16 mouse cellular contexts compared by ENCODE assay signal in genomic region chr7:72343751-72344150, GRCm38 (mm10). TPM values are rescaled to one million over a fixed set of nuclear protein-coding genes. Genes with fewer than 3 reads are reported as not detected.
DNase-seq lines count a peak whose midpoint lies in the region; ATAC-seq and TF ChIP-seq lines count a peak whose summit lies in the region.
"Had no signal": no experiment of that assay in that cellular context is flagged by ENCODE, and none has a peak within 500 bp of the region (broad histone marks: within the 10 kb centered on the region; RNA-seq: fewer than 3 reads in every experiment).

No protein-coding gene starts in this region.

- WGBS in forebrain, postnatal 0 days: 75% methylated on average over 2 of the region's 2 CpGs
- 78% methylated on average over 2 of the region's 2 CpGs for WGBS in forebrain, embryonic 10.5 days
- WGBS in lung, postnatal 0 days: 67% methylated on average over 2 of the region's 2 CpGs
- WGBS in bone marrow, adult 2 months: 73% methylated on average over 2 of the region's 2 CpGs
- WGBS in hindbrain, embryonic 10.5 days: 71% methylated on average over 2 of the region's 2 CpGs

- no peak for TF ChIP-seq EP300 in lung, postnatal 0 days (IDR thresholded peaks at IDR 0.05)

- ATAC-seq in forebrain, postnatal 0 days: no peak
- no peak for ATAC-seq in lung, postnatal 0 days

- DNase-seq in forebrain, postnatal 0 days: no peak
- no peak for DNase-seq in forebrain, embryonic 10.5 days (ENCODE audit: extremely low spot score, low spot score)
- no peak for DNase-seq in lung, postnatal 0 days (ENCODE audit: low spot score)
- DNase-seq in lung, postnatal 36 days: no peak
- DNase-seq in thymus, postnatal 14 days: peak; percentile 25
- no peak for DNase-seq in hindbrain, embryonic 10.5 days (ENCODE audit: low spot score)
- DNase-seq in kidney, postnatal 10 days: no peak
- DNase-seq: cerebellum, adult 9-10 months; gastrocnemius, postnatal 36 days; heart, postnatal 10 days; kidney, adult 9 months; lung, adult 18-20 months; midbrain, embryonic 14.5 days had no signal

- H3K27ac ChIP-seq in forebrain, postnatal 0 days (ENCODE audit: low read depth, low read length): no peak overlapping the region
- H3K27ac ChIP-seq in forebrain, embryonic 10.5 days: no peak overlapping the region
- no peak overlapping the region for H3K27ac ChIP-seq in lung, postnatal 0 days (ENCODE audit: low read length)
- no peak overlapping the region for H3K27ac ChIP-seq in bone marrow, adult 2 months (ENCODE audit: control insufficient read depth, insufficient read depth, low read depth, low read length, poor library complexity)
- H3K27ac ChIP-seq in hindbrain, embryonic 10.5 days: no peak overlapping the region

- H3K4me2 ChIP-seq in forebrain, postnatal 0 days (ENCODE audit: low read depth): no peak overlapping the region
- H3K4me2 ChIP-seq in lung, postnatal 0 days (replicated peaks; ENCODE audit: low read depth, low read length): no peak overlapping the region

- H3K9ac ChIP-seq in forebrain, postnatal 0 days: no peak overlapping the region
- H3K9ac ChIP-seq in lung, postnatal 0 days (replicated peaks; ENCODE audit: low read depth): no peak overlapping the region

- peak; percentile 23; the same call in 1 of the 2 replicates for TF ChIP-seq CTCF in forebrain, postnatal 0 days (IDR thresholded peaks at IDR 0.05; ENCODE audit: low read depth)
- TF ChIP-seq CTCF in lung, postnatal 0 days (IDR thresholded peaks at IDR 0.05): peak; percentile 48
- peak; percentile 53 for TF ChIP-seq CTCF in bone marrow, adult 2 months (IDR thresholded peaks at IDR 0.05; ENCODE audit: control insufficient read depth, insufficient read depth, low read length)

- no peaks in the 10 kb centered on the region for H3K27me3 ChIP-seq in forebrain, postnatal 0 days (ENCODE audit: insufficient read depth, low read length)
- H3K27me3 ChIP-seq in forebrain, embryonic 10.5 days (ENCODE audit: poor library complexity, severe bottlenecking): no peaks in the 10 kb centered on the region
- H3K27me3 ChIP-seq in lung, postnatal 0 days (replicated peaks; ENCODE audit: insufficient read depth, low read length): no peaks in the 10 kb centered on the region
- H3K27me3 ChIP-seq in hindbrain, embryonic 10.5 days (ENCODE audit: insufficient read depth, poor library complexity, severe bottlenecking): no peaks in the 10 kb centered on the region

- H3K4me3 ChIP-seq in forebrain, postnatal 0 days (ENCODE audit: low read depth, low read length): no peak overlapping the region
- no peak overlapping the region for H3K4me3 ChIP-seq in forebrain, embryonic 10.5 days
- no peak overlapping the region for H3K4me3 ChIP-seq in lung, postnatal 0 days (ENCODE audit: low read depth, low read length)
- no peak overlapping the region for H3K4me3 ChIP-seq in bone marrow, adult 2 months (replicated peaks; ENCODE audit: control insufficient read depth, low read depth, low read length)
- H3K4me3 ChIP-seq in hindbrain, embryonic 10.5 days: no peak overlapping the region
- H3K4me3 ChIP-seq: erythroblast, embryonic 14.5 days had no signal

- H3K36me3 ChIP-seq in forebrain, postnatal 0 days (ENCODE audit: insufficient read depth): no peaks in the 10 kb centered on the region
- H3K36me3 ChIP-seq in forebrain, embryonic 10.5 days (replicated peaks): no peaks in the 10 kb centered on the region
- no peaks in the 10 kb centered on the region for H3K36me3 ChIP-seq in lung, postnatal 0 days (ENCODE audit: insufficient read depth, low read length)
- H3K36me3 ChIP-seq in hindbrain, embryonic 10.5 days: no peaks in the 10 kb centered on the region
- H3K36me3 ChIP-seq: G1E had no signal

- H3K4me1 ChIP-seq in forebrain, postnatal 0 days (ENCODE audit: insufficient read depth): no peaks in the 10 kb centered on the region
- H3K4me1 ChIP-seq in forebrain, embryonic 10.5 days: no peaks in the 10 kb centered on the region
- no peaks in the 10 kb centered on the region for H3K4me1 ChIP-seq in lung, postnatal 0 days (ENCODE audit: insufficient read depth, low read depth, low read length)
- H3K4me1 ChIP-seq in bone marrow, adult 2 months (ENCODE audit: control insufficient read depth, insufficient read depth, low read length): no peaks in the 10 kb centered on the region
- H3K4me1 ChIP-seq in hindbrain, embryonic 10.5 days (replicated peaks): no peaks in the 10 kb centered on the region

- TF ChIP-seq POLR2A in bone marrow, adult 2 months (IDR thresholded peaks at IDR 0.05; ENCODE audit: borderline replicate concordance, control insufficient read depth, low read depth, low read length): no peak

- H3K9me3 ChIP-seq in forebrain, postnatal 0 days (ENCODE audit: low read length): no peaks in the 10 kb centered on the region
- H3K9me3 ChIP-seq in forebrain, embryonic 10.5 days: no peaks in the 10 kb centered on the region
- H3K9me3 ChIP-seq in lung, postnatal 0 days (ENCODE audit: low read length): no peaks in the 10 kb centered on the region
- no peaks in the 10 kb centered on the region for H3K9me3 ChIP-seq in hindbrain, embryonic 10.5 days

RNA-seq across cellular contexts. Expression of gene Mctp2, which starts 37.3 kb away (rescaled TPM):
- total RNA-seq in forebrain, postnatal 0 days (2014; rRNA removed): 0.85 and 2.1 TPM in 2 replicates
- polyA plus RNA-seq in forebrain, postnatal 0 days (2015; fragmentation: Nextera tagmentation; extraction: Ambion mirVana): 0.20 and 0.25 TPM in 2 replicates
- polyA plus RNA-seq in forebrain, embryonic 10.5 days (2016; fragmentation: Nextera tagmentation; extraction: Ambion mirVana): 0.11 and 0.14 TPM in 2 replicates
- 2.7 and 3.2 TPM in 2 replicates for polyA plus RNA-seq in lung, postnatal 0 days (2015; fragmentation: Nextera tagmentation; extraction: Ambion mirVana)
- 2.8 and 7.1 TPM in 2 replicates for polyA plus RNA-seq in bone marrow, adult 2 months (2011; ENCODE audit: insufficient read depth, insufficient read length, low replicate concordance, missing spikeins)
- polyA plus RNA-seq in hindbrain, embryonic 10.5 days (2016; fragmentation: Nextera tagmentation; extraction: Ambion mirVana): 0.13 and 0.47 TPM in 2 replicates
- polyA plus RNA-seq: erythroblast, embryonic 14.5 days; G1E had no signal
